Mouse (Mus musculus): ENCODE data around the gene Lrrc31. TPM values are rescaled to one million over a fixed set of nuclear protein-coding genes. Genes with fewer than 3 reads are reported as not detected.

Lrrc31 gene
- polyA plus RNA-seq, 1 experiment from 2014 or later, result not detected

DNA sequence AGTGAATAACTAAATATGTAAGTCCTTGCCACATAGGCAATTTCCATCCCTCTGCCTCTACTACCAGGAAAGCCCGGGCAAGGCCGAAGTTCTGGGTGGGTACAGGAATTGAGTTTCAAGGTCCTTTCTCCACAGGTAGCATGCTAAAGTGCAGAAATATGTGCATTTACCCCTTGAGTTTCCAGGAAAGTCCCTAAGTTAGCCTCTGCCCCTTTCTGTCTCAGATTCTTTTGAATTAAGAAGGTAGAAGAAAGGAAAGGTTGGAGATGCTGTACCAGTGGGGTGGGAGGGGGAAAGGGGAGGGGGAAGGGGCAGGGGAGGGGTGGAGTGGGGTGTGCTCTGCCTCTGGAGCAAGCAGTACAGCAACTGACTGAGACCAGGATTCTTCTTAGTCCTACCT, 51.2 kb downstream of the Lrrc31 start:
- H3K9me3 ChIP-seq (ENCODE audit: low read depth, low read length), result no peaks in the 10 kb centered on the region
- H3K4me2 ChIP-seq, result no peak overlapping the region
- DNase-seq (no peak), ATAC-seq (ENCODE audit: insufficient read depth) (no peak)
- TF ChIP-seq CTCF (IDR thresholded peaks at IDR 0.05; ENCODE audit: low read depth), result no peak
- peaks cover 16% of the 10 kb centered on the region for H3K27me3 ChIP-seq (ENCODE audit: insufficient read depth, low read length)
- no peak overlapping the region for H3K9ac ChIP-seq
- H3K36me3 ChIP-seq (ENCODE audit: insufficient read depth), result no peaks in the 10 kb centered on the region
- H3K4me3 ChIP-seq (ENCODE audit: low read depth, low read length), result no peak overlapping the region
- no peaks in the 10 kb centered on the region; the same call in 1 of the 2 replicates for H3K4me1 ChIP-seq (ENCODE audit: insufficient read depth)
- WGBS, result 97% methylated on average over 2 of the region's 2 CpGs
- H3K27ac ChIP-seq (ENCODE audit: low read depth), result no peak overlapping the region

DNA sequence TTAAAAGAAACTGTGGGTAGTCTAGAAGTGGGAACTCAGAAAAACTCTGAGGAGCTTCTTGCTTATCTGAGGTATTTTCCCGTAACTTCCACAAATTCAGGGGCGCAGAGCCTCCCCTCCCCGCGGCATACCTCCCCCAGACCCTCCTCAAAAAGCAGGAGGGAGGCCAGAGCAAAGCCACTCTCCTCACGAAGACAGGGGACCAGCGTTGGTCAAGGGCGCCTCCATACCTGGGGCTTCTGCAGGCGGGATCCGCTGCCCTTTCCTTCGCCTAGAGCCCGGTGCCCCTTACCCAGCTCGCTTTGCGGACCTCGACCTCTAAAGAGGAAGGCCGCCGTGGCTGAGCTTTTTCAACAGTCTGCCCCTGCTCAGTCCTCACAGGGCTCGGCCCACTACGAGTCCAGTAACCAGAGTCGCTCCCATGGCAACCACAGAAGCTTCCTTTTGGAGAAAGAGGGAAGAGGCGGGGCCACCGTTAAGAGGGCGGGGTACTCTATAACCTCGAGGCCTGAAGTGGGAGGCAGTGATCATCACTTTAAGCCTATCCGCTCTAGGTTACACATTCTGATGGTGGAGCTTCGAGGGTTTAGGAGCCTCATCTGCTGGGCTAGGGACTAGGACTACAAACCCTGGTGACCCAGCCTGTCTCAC, 52.1 kb downstream of the Lrrc31 start, which contains the start of gene Lrrc34:
Gene Lrrc34 (minus strand): TSS at position 430 of the 651 bp plus-strand sequence.
- Histone ChIP-seq H3K9me3 (ENCODE audit: low read depth, low read length) (no peaks in the 10 kb centered on the region), H3K4me3 (ENCODE audit: low read depth, low read length) (peak within 1 kb of the TSS; percentile 37), H3K4me1 (ENCODE audit: insufficient read depth) (no peaks in the 10 kb centered on the region; the same call in 1 of the 2 replicates), H3K36me3 (ENCODE audit: insufficient read depth) (no peaks in the 10 kb centered on the region), H3K27me3 (ENCODE audit: insufficient read depth, low read length) (peaks cover 16% of the 10 kb centered on the region), H3K4me2 (peak within 1 kb of the TSS; percentile 70), H3K9ac (peak within 1 kb of the TSS; percentile 57), H3K27ac (ENCODE audit: low read depth) (no peak within 1 kb of the TSS)
- no peak for TF ChIP-seq CTCF (IDR thresholded peaks at IDR 0.05; ENCODE audit: low read depth)
- DNase-seq (peak; percentile 89), ATAC-seq (ENCODE audit: insufficient read depth) (peak; percentile 97)
- 2% methylated on average over 25 of the region's 25 CpGs for WGBS

DNA sequence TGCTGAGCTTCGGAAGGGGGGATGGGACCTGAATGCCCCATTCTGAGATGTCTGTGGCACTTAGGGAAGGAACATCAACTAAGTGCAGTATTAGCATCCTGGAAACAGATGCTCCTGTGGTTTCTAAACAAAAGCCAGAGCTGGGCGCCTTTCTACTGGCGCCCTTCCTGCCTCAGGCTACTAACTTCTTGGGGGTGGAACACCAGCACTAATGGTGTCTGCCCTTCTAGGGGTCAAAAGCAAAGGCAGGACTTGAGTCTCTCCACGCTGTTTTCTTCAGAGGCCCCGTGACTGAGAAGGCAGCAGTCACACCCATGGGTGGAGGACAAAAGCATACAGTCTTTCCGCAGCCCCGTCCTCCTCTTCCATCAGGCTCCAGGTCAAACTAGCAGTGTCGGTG, 52.9 kb downstream of the Lrrc31 start:
- Histone ChIP-seq H3K4me2 (peak overlapping the region; percentile 70), H3K9ac (no peak overlapping the region), H3K27ac (ENCODE audit: low read depth) (no peak overlapping the region), H3K4me3 (ENCODE audit: low read depth, low read length) (no peak overlapping the region), H3K4me1 (ENCODE audit: insufficient read depth) (no peaks in the 10 kb centered on the region; the same call in 1 of the 2 replicates), H3K9me3 (ENCODE audit: low read depth, low read length) (no peaks in the 10 kb centered on the region), H3K27me3 (ENCODE audit: insufficient read depth, low read length) (peaks cover 16% of the 10 kb centered on the region), H3K36me3 (ENCODE audit: insufficient read depth) (no peaks in the 10 kb centered on the region)
- TF ChIP-seq CTCF (IDR thresholded peaks at IDR 0.05; ENCODE audit: low read depth), result no peak
- peak; percentile 7 for DNase-seq
- no peak for ATAC-seq (ENCODE audit: insufficient read depth)
- WGBS, result 52% methylated on average over 8 of the region's 8 CpGs

DNA sequence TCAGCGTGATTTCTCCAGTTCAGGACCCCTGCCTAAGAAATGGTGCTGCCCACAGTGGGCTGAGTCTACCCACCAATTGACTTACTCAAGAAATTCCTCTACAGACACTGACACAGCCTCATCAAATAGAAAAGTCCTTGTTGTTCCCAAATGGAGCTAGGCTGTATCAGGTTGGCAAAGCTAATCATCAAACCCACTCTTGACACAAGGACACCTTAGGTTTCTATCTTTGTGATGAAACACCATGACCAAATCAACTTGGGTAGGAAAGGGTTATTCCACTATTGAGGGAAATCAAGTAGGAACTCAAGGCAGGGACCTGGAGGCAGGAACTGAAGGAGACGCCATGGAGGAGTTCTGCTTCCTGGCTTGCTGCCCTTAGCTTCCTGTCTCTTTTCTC, 55.4 kb downstream of the Lrrc31 start, which contains the start of gene Lrriq4:
Gene Lrriq4 (plus strand): TSS at position 301 of the 400 bp plus-strand sequence.
- Histone ChIP-seq H3K27me3 (ENCODE audit: insufficient read depth, low read length) (no peaks in the 10 kb centered on the region; the same call in 1 of the 2 replicates), H3K36me3 (ENCODE audit: insufficient read depth) (no peaks in the 10 kb centered on the region), H3K4me1 (ENCODE audit: insufficient read depth) (no peaks in the 10 kb centered on the region; the same call in 1 of the 2 replicates), H3K4me2 (no peak within 1 kb of the TSS), H3K27ac (ENCODE audit: low read depth) (no peak within 1 kb of the TSS), H3K4me3 (ENCODE audit: low read depth, low read length) (no peak within 1 kb of the TSS), H3K9ac (no peak within 1 kb of the TSS), H3K9me3 (ENCODE audit: low read depth, low read length) (no peaks in the 10 kb centered on the region)
- ATAC-seq (ENCODE audit: insufficient read depth), result no peak
- 47% methylated on average over 2 of the region's 2 CpGs for WGBS
- no peak for TF ChIP-seq CTCF (IDR thresholded peaks at IDR 0.05; ENCODE audit: low read depth)
- no peak for DNase-seq

DNA sequence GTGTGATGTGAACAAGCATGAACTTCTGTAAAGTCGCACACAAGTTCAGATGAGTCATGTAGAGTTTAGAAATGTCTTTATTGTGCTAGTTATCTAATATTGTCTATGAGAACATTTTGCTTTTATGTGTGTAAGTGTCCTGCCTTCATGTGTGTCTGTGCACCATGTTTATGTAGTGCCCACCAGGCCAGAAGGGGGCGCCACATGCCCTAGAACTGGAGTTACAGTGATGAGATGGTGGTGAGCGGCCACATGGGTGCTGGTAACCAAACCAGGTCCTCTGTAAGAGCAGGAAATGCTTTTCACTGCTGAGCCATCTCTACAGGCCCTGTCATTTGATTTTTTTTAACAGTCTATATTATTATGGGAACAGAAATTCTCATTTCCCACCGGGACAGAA, 64.0 kb downstream of the Lrrc31 start:
- Histone ChIP-seq H3K27me3 (ENCODE audit: insufficient read depth, low read length) (no peaks in the 10 kb centered on the region), H3K9me3 (ENCODE audit: low read depth, low read length) (no peaks in the 10 kb centered on the region), H3K4me3 (ENCODE audit: low read depth, low read length) (no peak overlapping the region), H3K4me2 (no peak overlapping the region), H3K36me3 (ENCODE audit: insufficient read depth) (no peaks in the 10 kb centered on the region), H3K4me1 (ENCODE audit: insufficient read depth) (no peaks in the 10 kb centered on the region), H3K27ac (ENCODE audit: low read depth) (no peak overlapping the region), H3K9ac (no peak overlapping the region)
- WGBS, result 76% methylated on average over 4 of the region's 4 CpGs
- TF ChIP-seq CTCF (IDR thresholded peaks at IDR 0.05; ENCODE audit: low read depth), result peak; percentile 27
- DNase-seq, result no peak
- ATAC-seq (ENCODE audit: insufficient read depth), result no peak

DNA sequence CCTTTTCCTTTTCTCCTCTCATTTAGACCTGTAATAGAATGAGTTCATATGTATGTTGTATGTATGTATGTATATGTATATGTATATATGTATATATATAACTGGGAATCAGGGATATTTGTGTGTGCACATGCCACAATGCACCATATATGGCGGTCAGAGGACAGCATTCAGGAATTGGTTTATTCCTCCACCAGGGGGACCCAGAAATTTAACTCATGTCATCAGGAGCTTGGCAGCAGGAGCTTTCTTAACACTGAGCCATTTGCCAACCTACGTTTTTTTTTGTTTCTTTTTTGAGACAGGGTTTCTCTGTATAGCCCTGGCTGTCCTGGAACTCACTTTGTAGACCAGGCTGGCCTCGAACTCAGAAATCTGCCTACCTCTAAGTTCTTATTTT, 66.0 kb downstream of the Lrrc31 start:
- H3K27ac ChIP-seq (ENCODE audit: low read depth), result no peak overlapping the region
- H3K4me1 ChIP-seq (ENCODE audit: insufficient read depth), result no peaks in the 10 kb centered on the region
- whole genome bisulfite sequencing, result 52% methylated on average over 3 of the region's 3 CpGs
- no peaks in the 10 kb centered on the region for H3K9me3 ChIP-seq (ENCODE audit: low read depth, low read length)
- ATAC-seq (ENCODE audit: insufficient read depth), result no peak
- H3K4me3 ChIP-seq (ENCODE audit: low read depth, low read length), result no peak overlapping the region
- peak; percentile 45 for TF ChIP-seq CTCF (IDR thresholded peaks at IDR 0.05; ENCODE audit: low read depth)
- no peaks in the 10 kb centered on the region for H3K36me3 ChIP-seq (ENCODE audit: insufficient read depth)
- H3K9ac ChIP-seq, result no peak overlapping the region
- H3K27me3 ChIP-seq (ENCODE audit: insufficient read depth, low read length), result no peaks in the 10 kb centered on the region
- H3K4me2 ChIP-seq, result no peak overlapping the region
- DNase-seq, result peak; percentile 52

Other genes starting within 250 kb of the Lrrc31 start
- gene Mecom, start 151.8 kb downstream of the Lrrc31 start, polyA plus RNA-seq (2014; fragmentation: Nextera tagmentation; extraction: Ambion mirVana), result 74.0 and 77.5 TPM in 2 replicates
- not detected in 2 replicates for gene Actrt3, start 99.9 kb downstream of the Lrrc31 start, polyA plus RNA-seq (2014; fragmentation: Nextera tagmentation; extraction: Ambion mirVana)
- 30.7 and 35.9 TPM in 2 replicates for gene Mynn, start 97.8 kb downstream of the Lrrc31 start, polyA plus RNA-seq (2014; fragmentation: Nextera tagmentation; extraction: Ambion mirVana)
- not detected in 2 replicates for gene Lrriq4, start 55.3 kb downstream of the Lrrc31 start, polyA plus RNA-seq (2014; fragmentation: Nextera tagmentation; extraction: Ambion mirVana)
- 1.7 and 1.9 TPM in 2 replicates for gene Lrrc34, start 52.0 kb downstream of the Lrrc31 start, polyA plus RNA-seq (2014; fragmentation: Nextera tagmentation; extraction: Ambion mirVana)
- gene Samd7, start 46.5 kb upstream of the Lrrc31 start, polyA plus RNA-seq (2014; fragmentation: Nextera tagmentation; extraction: Ambion mirVana), result not detected in 2 replicates
- gene Sec62, start 93.0 kb upstream of the Lrrc31 start, polyA plus RNA-seq (2014; fragmentation: Nextera tagmentation; extraction: Ambion mirVana), result 76.4 and 94.7 TPM in 2 replicates
- gene Gpr160, start 156.1 kb upstream of the Lrrc31 start, polyA plus RNA-seq (2014; fragmentation: Nextera tagmentation; extraction: Ambion mirVana), result 3.1 and 3.4 TPM in 2 replicates

Measured in lung, embryonic 14.5 days (tissue).